Mouse (Mus musculus): ENCODE results near the gene Zdhhc16. TPM values are rescaled to one million over a fixed set of nuclear protein-coding genes. Genes with fewer than 3 reads are reported as not detected.
A peak's percentile ranks its signal among the peaks of the same experiment; 100 is the strongest.

Gene Zdhhc16
- polyA plus RNA-seq, 1 experiment from 2014 or later = 87.9 TPM

- in situ Hi-C loops (cut with MboI; ENCODE audit: low pct_unique_long_range_greater_than_20kb) = no loop called here
- ATAC-seq (no peak), DNase-seq (ENCODE audit: low read depth, low spot score) (no peak)
- no peaks in the 10 kb centered on the region for H3K27me3 ChIP-seq
- ChIA-PET POLR2A (interaction anchor here (0.8 kb wide), 1 partner anchor 24 kb away, joined by 3 read pairs; no protein-coding TSS in a partner anchor), CTCF (interaction anchor here (0.9 to 3.4 kb wide), 2 partner anchors 9 to 82 kb away, joined by 3 to 17 read pairs; no protein-coding TSS in a partner anchor)
- no peak for TF ChIP-seq CTCF (IDR thresholded peaks at IDR 0.05)
Measured at GRCm38 (mm10) chr19:41943841-41944240, 10.6 kb downstream of the Zdhhc16 start.

- in situ Hi-C loops (cut with MboI; ENCODE audit: low pct_unique_long_range_greater_than_20kb) = no loop called here
Measured at GRCm38 (mm10) chr19:41952287-41952686, 19.0 kb downstream of the Zdhhc16 start.

GRCm38 (mm10) chr19:41953574-41953973 is 20.3 kb downstream of the Zdhhc16 start:
- H3K27me3 ChIP-seq = no peaks in the 10 kb centered on the region
- no peak for DNase-seq (ENCODE audit: low read depth, low spot score)
- ChIA-PET CTCF (interaction anchor here (1.1 to 4.9 kb wide), 10 partner anchors 8 to 78 kb away, joined by 3 to 22 read pairs (median 4); no protein-coding TSS in a partner anchor), POLR2A (interaction anchor here (1.3 kb wide), 2 partner anchors 12 to 27 kb away, joined by 3 to 7 read pairs; partner anchors contain the start of gene Mms19)
- TF ChIP-seq CTCF (IDR thresholded peaks at IDR 0.05) = no peak
- no peak for ATAC-seq
- in situ Hi-C loops (cut with MboI; ENCODE audit: low pct_unique_long_range_greater_than_20kb) = no loop called here

More at GRCm38 (mm10) chr19:41952287-41952686, 19.0 kb downstream of the Zdhhc16 start:
- CTCF ChIA-PET = interaction anchor here (0.8 to 4.9 kb wide), 8 partner anchors 10 to 79 kb away, joined by 3 to 22 read pairs (median 3); no protein-coding TSS in a partner anchor
- POLR2A ChIA-PET = interaction anchor here (1.3 kb wide), 1 partner anchor 28 kb away, joined by 3 read pairs; the partner anchor contains the start of gene Mms19
- TF ChIP-seq CTCF (IDR thresholded peaks at IDR 0.05) = peak; percentile 69
- no peak for DNase-seq (ENCODE audit: low read depth, low spot score)
- ATAC-seq = peak; percentile 31
- H3K27me3 ChIP-seq = no peaks in the 10 kb centered on the region

GRCm38 (mm10) chr19:41969618-41970017 is 36.3 kb downstream of the Zdhhc16 start:
- POLR2A ChIA-PET = interaction anchor here (0.6 to 0.7 kb wide), 2 partner anchors 10 to 37 kb away, joined by 3 to 4 read pairs; no protein-coding TSS in a partner anchor

GRCm38 (mm10) chr19:41973891-41974794 is 40.9 kb downstream of the Zdhhc16 start:
- ATAC-seq (no peak), DNase-seq (ENCODE audit: low read depth, low spot score) (no peak)
- no peak for TF ChIP-seq CTCF (IDR thresholded peaks at IDR 0.05)
- in situ Hi-C loops (cut with MboI; ENCODE audit: low pct_unique_long_range_greater_than_20kb) = no loop called here
- ChIA-PET CTCF (interaction anchor here (1.1 to 3.5 kb wide), 8 partner anchors 8 to 61 kb away, joined by 3 to 20 read pairs (median 4); no protein-coding TSS in a partner anchor), POLR2A (interaction anchor here (0.5 kb wide), 1 partner anchor 318 kb away, joined by 3 read pairs; no protein-coding TSS in a partner anchor)
- H3K27me3 ChIP-seq = no peaks in the 10 kb centered on the region

More at GRCm38 (mm10) chr19:41969618-41970017, 36.3 kb downstream of the Zdhhc16 start:
- CTCF ChIA-PET = interaction anchor here (0.7 to 1.9 kb wide), 5 partner anchors 8 to 103 kb away, joined by 3 to 4 read pairs (median 3); no protein-coding TSS in a partner anchor
- ATAC-seq = no peak
- no peaks in the 10 kb centered on the region for H3K27me3 ChIP-seq
- in situ Hi-C loops (cut with MboI; ENCODE audit: low pct_unique_long_range_greater_than_20kb) = no loop called here
- no peak for TF ChIP-seq CTCF (IDR thresholded peaks at IDR 0.05)
- DNase-seq (ENCODE audit: low read depth, low spot score) = no peak

- in situ Hi-C loops (cut with MboI; ENCODE audit: low pct_unique_long_range_greater_than_20kb) = no loop called here
- ChIA-PET CTCF (interaction anchor here (1.1 to 3.2 kb wide), 3 partner anchors 46 to 86 kb away, joined by 3 to 19 read pairs (median 9); partner anchors contain the start of gene Ankrd2), POLR2A (interaction anchor here (0.6 to 1.5 kb wide), 6 partner anchors 9 to 1065 kb away, joined by 3 to 4 read pairs (median 3); no protein-coding TSS in a partner anchor)
- TF ChIP-seq CTCF (IDR thresholded peaks at IDR 0.05) = no peak
- DNase-seq (ENCODE audit: low read depth, low spot score) (no peak), ATAC-seq (peak; percentile 1)
- H3K27me3 ChIP-seq = no peaks in the 10 kb centered on the region
Measured at GRCm38 (mm10) chr19:41980422-41980818, 47.1 kb downstream of the Zdhhc16 start.

GRCm38 (mm10) chr19:41980819-41981594 is 47.7 kb downstream of the Zdhhc16 start, which contains the start of gene Mms19:
Gene Mms19 (minus strand): TSS chr19:41981157.
- TF ChIP-seq CTCF (IDR thresholded peaks at IDR 0.05) = no peak
- in situ Hi-C loops (cut with MboI; ENCODE audit: low pct_unique_long_range_greater_than_20kb) = no loop called here
- ATAC-seq = peak; percentile 82
- ChIA-PET CTCF (interaction anchor here (1.1 to 3.5 kb wide), 6 partner anchors 38 to 86 kb away, joined by 3 to 25 read pairs (median 9); partner anchors contain the start of gene Ankrd2), POLR2A (interaction anchor here (0.6 to 3.1 kb wide), 8 partner anchors 8 to 45 kb away, joined by 3 to 15 read pairs (median 4); no protein-coding TSS in a partner anchor)
- peak; percentile 88 for DNase-seq (ENCODE audit: low read depth, low spot score)
- no peaks in the 10 kb centered on the region for H3K27me3 ChIP-seq

GRCm38 (mm10) chr19:41981595-41981927 is 48.3 kb downstream of the Zdhhc16 start, which contains the start of gene Ubtd1:
Gene Ubtd1 (plus strand): TSS chr19:41981763.
- ATAC-seq = no peak
- CTCF ChIA-PET = interaction anchor here (1.7 to 3.5 kb wide), 3 partner anchors 38 to 54 kb away, joined by 6 to 25 read pairs (median 9); partner anchors contain the start of gene Ankrd2

More at GRCm38 (mm10) chr19:41981595-41981927, 48.3 kb downstream of the Zdhhc16 start, which contains the start of gene Ubtd1:
- TF ChIP-seq CTCF (IDR thresholded peaks at IDR 0.05) = no peak
- in situ Hi-C loops (cut with MboI; ENCODE audit: low pct_unique_long_range_greater_than_20kb) = no loop called here
- no peak for DNase-seq (ENCODE audit: low read depth, low spot score)
- POLR2A ChIA-PET = interaction anchor here (1.0 to 3.1 kb wide), 3 partner anchors 35 to 45 kb away, joined by 4 to 15 read pairs (median 6); no protein-coding TSS in a partner anchor
- H3K27me3 ChIP-seq = no peaks in the 10 kb centered on the region

Measured in Patski (cell line).